Mouse (Mus musculus): ENCODE data around the gene Taf1.

The Taf1 gene

GRCm38 (mm10) chrX:101532347-101533221 lies at the start of gene Taf1:
Taf1 (plus strand) TSS chrX:101532734.
- peak; percentile 99 for DNase-seq (ENCODE audit: low read depth)

- DNase-seq (ENCODE audit: low read depth), result peak; percentile 68
These were observed 45.9 kb upstream of the Taf1 start for GRCm38 (mm10) chrX:101486487-101487152.

GRCm38 (mm10) chrX:101504636-101505035 lies 27.9 kb upstream of the Taf1 start:
- peak; percentile 68 for DNase-seq (ENCODE audit: low read depth)

GRCm38 (mm10) chrX:101515710-101516109 lies 16.8 kb upstream of the Taf1 start:
- peak; percentile 54 for DNase-seq (ENCODE audit: low read depth)

GRCm38 (mm10) chrX:101518006-101518405 lies 14.5 kb upstream of the Taf1 start:
- DNase-seq (ENCODE audit: low read depth), result peak; percentile 15

GRCm38 (mm10) chrX:101522027-101522426 lies 10.5 kb upstream of the Taf1 start:
- no peak for DNase-seq (ENCODE audit: low read depth)

GRCm38 (mm10) chrX:101527356-101527755 lies 5.2 kb upstream of the Taf1 start:
- no peak for DNase-seq (ENCODE audit: low read depth)

- DNase-seq (ENCODE audit: low read depth), result no peak
These were observed 52.9 kb downstream of the Taf1 start for GRCm38 (mm10) chrX:101585455-101585854.

GRCm38 (mm10) chrX:101616183-101616582 lies 83.6 kb downstream of the Taf1 start:
- DNase-seq (ENCODE audit: low read depth), result peak; percentile 41

GRCm38 (mm10) chrX:101617889-101618288 lies 85.4 kb downstream of the Taf1 start:
- no peak for DNase-seq (ENCODE audit: low read depth)

GRCm38 (mm10) chrX:101620317-101620716 lies 87.8 kb downstream of the Taf1 start:
- no peak for DNase-seq (ENCODE audit: low read depth)

GRCm38 (mm10) chrX:101622539-101622938 lies 90.0 kb downstream of the Taf1 start:
- no peak for DNase-seq (ENCODE audit: low read depth)

GRCm38 (mm10) chrX:101636821-101637525 lies 104.4 kb downstream of the Taf1 start:
- no peak for DNase-seq (ENCODE audit: low read depth)

GRCm38 (mm10) chrX:101638856-101639255 lies 106.3 kb downstream of the Taf1 start:
- peak; percentile 16 for DNase-seq (ENCODE audit: low read depth)

GRCm38 (mm10) chrX:101639306-101639705 lies 106.8 kb downstream of the Taf1 start:
- DNase-seq (ENCODE audit: low read depth), result no peak

- DNase-seq (ENCODE audit: low read depth), result peak; percentile 98
These were observed 107.2 kb downstream of the Taf1 start, which contains the start of gene Ogt for GRCm38 (mm10) chrX:101639741-101640166. Ogt (plus strand) TSS chrX:101640060.

GRCm38 (mm10) chrX:101640194-101641160 lies 107.9 kb downstream of the Taf1 start:
- DNase-seq (ENCODE audit: low read depth), result peak; percentile 35

- DNase-seq (ENCODE audit: low read depth), result no peak
These were observed 108.6 kb downstream of the Taf1 start for GRCm38 (mm10) chrX:101641161-101641530.

- DNase-seq (ENCODE audit: low read depth), result no peak
These were observed 109.6 kb downstream of the Taf1 start for GRCm38 (mm10) chrX:101642091-101642490.

GRCm38 (mm10) chrX:101645286-101645685 lies 112.8 kb downstream of the Taf1 start:
- DNase-seq (ENCODE audit: low read depth), result no peak

- no peak for DNase-seq (ENCODE audit: low read depth)
These were observed 114.1 kb downstream of the Taf1 start for GRCm38 (mm10) chrX:101646621-101647020.

Data from 416B (cell line).